Mouse (Mus musculus): ENCODE measurements around the gene Tbx20.

The Tbx20 gene

GRCm38 (mm10) chr9:24765572-24765971, 8.5 kb downstream of the Tbx20 start:
- no peak for DNase-seq

GRCm38 (mm10) chr9:24760461-24760860, 13.6 kb downstream of the Tbx20 start:
- no peak for DNase-seq

- DNase-seq, result no peak
These were observed 29.1 kb downstream of the Tbx20 start for GRCm38 (mm10) chr9:24744958-24745357.

- no peak for DNase-seq
These were observed 72.9 kb downstream of the Tbx20 start for GRCm38 (mm10) chr9:24701246-24701645.

GRCm38 (mm10) chr9:24696405-24696778, 77.7 kb downstream of the Tbx20 start:
- no peak for DNase-seq

GRCm38 (mm10) chr9:24695700-24696404, 78.3 kb downstream of the Tbx20 start, which contains the start of gene Dpy19l2:
TSS of gene Dpy19l2 (minus strand) at chr9:24696293.
- no peak for DNase-seq
